Mouse (Mus musculus) embryo, embryonic 10 days (tissue): ENCODE data around the gene Taar7f.
"Not testable (repeated sequence)": the region's sequence is repeated elsewhere in the genome, so short reads cannot be mapped to it uniquely, and the experiment has no call there.

Source experiments
- DNase-seq: peaks from one replicate; pipeline ENCODE4 v3.0.0-alpha.2; 2015; ENCODE audit warnings: low spot score

Gene Taar7f

DNA sequence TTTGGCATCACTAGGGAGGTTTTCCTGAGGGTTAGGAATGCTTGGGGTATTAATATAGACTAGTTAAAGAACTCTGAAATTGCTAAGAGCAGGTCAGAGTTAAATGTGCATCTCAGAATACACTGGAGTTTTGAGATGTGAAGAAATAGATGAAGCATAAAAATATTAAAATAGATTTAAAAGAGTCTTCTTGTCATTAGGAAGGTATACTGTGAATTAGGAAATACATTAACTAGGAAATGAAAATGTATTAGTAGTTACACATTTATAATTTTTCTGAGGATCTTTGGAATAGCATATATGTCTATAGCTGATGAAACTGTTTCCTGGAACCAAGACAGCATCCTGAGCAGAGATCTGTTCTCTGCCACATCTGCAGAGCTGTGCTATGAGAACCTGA lies at the start of gene Taar7f:
Gene Taar7f (plus strand): TSS at position 301 of the 400 bp plus-strand sequence.
- DNase-seq, result no peak

DNA sequence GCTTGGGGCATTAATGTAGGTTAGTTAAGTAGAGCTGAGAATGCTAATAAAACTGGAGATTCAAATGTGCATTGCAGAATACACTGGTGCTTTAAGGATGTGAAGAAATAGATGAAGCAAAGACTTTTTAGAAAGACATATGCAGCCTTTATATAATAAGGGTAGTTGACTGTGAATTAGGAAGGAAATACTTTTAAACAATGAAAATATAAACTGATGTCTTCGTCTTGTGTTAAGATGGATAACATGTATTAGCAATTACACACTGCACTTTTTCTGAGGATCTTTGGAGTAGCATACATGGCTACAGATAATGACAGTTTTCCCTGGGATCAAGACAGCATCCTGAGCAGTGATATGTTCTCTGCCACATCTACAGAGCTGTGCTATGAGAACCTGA lies 49.7 kb upstream of the Taar7f start, which contains the start of gene Taar7b:
Gene Taar7b (plus strand): TSS at position 301 of the 400 bp plus-strand sequence.
- no peak for DNase-seq

DNA sequence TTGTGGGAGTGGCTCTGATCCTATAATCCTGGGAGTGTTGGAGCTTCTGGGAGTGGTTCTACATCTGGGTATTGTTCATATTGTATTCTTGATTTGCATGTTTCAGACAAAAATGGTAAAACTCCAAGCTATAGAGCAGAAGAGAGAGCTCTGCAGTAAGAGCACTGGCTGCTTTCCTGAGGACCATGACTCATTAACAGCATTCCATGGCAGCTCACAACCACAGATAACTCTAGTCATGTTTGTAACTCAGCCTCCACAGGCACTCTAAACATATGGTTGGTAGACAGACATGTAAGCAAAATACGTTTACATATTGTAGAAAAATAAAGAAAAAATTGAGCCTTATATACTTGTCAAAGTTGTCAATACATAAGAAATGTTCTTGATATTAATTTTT lies 42.9 kb upstream of the Taar7f start:
- no peak for DNase-seq

DNA sequence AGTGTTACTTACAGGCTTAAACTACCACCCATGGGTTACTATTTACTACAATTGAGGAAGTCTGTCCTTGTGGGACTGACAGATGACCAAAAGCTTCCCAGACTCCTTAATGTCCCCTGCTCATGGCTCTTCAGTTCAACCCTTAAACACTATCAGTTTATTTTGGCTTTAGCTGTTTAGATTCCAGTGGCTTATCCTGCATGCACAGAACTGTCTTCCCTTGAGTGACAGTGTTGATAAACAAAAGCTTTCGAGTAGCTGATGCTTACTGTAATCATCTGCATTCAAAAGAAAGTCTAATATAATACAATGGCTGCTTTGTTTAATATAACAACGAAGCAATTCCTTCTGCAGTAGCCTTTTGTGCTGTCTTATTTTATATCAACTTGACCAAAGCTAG lies 42.3 kb upstream of the Taar7f start:
- no peak for DNase-seq

DNA sequence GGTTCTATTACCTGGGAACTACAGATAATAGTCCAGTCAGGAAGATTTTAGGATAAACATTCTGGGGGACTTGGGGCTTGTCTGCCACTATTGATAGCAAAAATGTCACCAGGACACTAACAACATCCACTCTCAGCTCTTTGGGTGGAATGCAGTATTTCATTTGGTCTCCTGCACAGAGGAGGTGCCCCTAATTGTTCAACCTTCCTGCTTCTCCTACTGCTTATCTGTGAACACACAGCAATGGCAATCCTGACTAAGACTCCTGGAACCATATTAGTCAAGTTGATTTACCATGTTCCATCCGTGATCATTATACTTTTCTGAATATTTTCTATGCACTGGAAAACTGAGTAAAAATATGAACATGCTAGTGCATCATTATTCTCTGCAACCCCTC lies 41.2 kb upstream of the Taar7f start:
- no peak for DNase-seq

DNA sequence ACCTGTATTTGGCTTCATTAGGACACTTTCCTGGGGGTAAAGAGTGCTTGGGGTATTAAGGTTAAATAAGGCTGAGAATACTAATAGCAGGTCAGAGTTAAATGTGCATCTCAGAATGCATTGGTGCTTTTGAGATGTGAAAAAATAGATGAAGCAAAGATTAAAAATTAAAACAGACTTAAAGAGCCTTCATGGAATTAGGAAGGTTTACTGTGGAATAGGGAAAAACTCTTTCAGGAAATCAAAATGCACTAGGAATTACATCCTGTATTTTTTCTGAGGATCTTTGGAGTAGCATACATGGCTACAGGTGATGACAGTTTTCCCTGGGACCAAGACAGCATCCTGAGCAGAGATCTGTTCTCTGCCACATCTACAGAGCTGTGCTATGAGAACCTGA lies 22.4 kb upstream of the Taar7f start, which contains the start of gene Taar7d:
Gene Taar7d (plus strand): TSS at position 301 of the 400 bp plus-strand sequence.
- DNase-seq, result no peak

DNA sequence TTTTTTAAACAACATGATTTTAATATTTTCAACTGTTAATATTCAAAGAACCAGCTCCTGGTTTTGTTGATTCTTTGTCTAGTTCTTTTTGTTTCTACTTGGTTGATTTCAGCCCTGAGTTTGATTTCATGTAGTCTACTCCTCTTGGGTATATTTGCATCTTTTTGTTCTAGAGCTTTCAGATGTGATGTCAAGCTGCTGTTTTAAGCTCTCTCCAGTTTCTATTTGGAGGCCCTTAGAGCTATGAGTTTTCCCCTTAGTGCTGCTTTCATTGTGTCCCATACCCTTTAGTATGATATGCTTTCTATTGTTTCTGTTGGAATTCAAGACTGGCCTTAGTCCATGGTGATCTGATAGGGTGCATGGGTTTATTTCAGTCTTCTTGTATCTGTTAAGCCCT lies 18.0 kb upstream of the Taar7f start:
- no peak for DNase-seq

DNA sequence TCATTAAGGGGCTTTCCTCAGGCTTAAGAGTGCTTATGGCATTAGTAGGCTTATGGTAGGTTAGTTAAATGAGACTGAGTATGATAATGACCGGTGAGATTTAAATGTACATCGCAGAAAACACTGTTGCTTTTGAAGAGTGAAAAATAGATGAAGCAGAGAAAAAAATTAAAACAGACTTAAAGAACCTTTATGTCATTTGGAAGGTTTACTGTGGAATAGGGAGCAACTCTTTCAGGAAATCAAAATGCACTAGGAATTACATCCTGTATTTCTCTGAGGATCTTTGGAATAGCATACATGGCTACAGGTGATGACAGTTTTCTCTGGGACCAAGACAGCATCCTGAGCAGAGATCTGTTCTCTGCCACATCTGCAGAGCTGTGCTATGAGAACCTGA lies 12.0 kb upstream of the Taar7f start, which contains the start of gene Taar7e:
Gene Taar7e (plus strand): TSS at position 301 of the 400 bp plus-strand sequence.
- no peak for DNase-seq

DNA sequence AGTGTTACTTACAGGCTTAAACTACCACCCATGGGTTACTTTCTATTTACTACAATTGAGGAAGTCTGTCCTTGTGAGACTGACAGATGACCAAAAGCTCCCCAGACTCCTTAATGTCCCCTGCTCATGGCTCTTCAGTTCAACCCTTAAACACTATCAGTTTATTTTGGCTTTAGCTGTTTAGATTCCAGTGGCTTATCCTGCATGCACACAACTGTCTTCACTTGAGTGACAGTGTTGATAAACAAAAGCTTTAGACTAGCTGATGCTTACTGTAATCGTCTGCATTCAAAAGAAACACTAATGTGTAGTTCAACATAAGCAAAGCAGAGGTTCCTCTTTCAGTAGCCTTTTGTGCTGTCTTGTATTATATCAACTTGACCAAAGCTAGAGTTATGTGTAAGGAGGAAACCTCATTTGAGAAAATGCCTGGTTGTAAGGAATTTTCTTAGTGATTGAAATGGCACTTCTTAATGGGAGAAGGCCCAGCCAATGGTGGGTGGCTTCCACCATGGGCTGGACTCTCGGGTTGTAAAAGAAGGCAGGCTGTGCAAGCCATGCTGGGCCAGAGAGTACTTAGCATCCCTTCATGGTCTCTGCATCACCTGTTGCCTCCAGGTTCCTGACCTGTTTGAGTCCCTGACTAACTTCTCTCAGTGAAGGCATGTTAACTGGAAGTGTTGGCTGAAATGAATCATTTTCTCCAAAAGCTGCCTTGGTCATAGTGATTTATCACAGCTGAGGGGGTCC lies 9.0 kb upstream of the Taar7f start:
- no peak for DNase-seq

DNA sequence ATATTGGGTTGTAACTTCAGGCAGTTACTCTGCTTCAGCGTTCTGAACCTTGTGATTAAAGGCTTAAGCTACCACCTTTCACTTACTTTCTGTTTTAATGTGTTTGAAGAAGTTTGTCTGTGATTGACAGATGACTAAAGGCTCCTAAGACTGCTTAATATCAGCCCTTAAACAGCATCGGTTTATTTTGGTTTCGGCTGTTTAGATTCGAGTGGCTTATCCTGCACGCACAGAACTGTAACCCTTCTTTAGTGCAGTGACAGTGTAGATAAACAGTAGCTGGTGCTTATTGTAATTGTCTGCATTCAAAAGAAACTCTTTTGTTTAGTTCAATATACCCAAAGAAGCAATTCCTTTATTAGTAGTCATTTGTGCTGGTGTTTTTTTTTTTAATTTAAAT lies 2.7 kb downstream of the Taar7f start:
- DNase-seq, result no peak

DNA sequence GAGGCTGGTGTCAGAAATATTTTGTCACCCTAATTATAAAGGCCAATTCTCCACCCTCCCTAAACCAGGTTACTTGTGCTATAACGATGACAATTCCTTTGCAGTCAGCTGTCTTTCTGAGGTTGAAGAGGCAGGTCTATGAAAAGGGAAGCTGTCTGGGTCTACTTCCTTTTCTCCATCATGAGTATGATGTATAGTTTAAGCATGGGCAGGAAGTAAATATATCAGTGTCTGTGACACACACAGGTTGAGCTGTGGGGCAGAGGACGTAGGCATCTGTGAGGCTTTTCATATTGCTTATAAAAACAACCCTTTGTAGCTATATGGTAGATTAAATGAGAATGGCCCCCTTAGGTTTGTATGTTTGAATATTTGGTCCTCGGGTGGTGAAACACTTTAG lies 9.7 kb downstream of the Taar7f start:
- DNase-seq, result no peak

DNA sequence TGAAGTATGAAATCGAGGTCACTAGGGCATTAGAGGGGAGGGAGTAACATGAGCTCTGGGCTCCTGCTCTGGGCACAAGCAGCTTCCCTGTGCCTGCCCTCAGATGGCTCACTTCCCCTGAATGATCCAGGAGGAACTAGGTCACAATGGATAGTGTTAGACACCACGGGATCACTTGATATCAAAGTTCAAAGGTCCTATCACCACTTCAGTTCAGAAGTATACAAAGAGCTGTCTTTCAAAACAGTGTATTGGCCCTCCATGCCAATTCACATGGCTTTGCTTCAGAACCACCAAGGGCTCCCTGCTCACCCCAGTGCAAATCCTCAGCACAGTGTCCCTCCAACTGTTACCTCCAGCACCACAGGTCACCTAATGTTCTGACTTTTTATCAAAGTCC lies 25.4 kb downstream of the Taar7f start:
- DNase-seq, result not testable (repeated sequence)

DNA sequence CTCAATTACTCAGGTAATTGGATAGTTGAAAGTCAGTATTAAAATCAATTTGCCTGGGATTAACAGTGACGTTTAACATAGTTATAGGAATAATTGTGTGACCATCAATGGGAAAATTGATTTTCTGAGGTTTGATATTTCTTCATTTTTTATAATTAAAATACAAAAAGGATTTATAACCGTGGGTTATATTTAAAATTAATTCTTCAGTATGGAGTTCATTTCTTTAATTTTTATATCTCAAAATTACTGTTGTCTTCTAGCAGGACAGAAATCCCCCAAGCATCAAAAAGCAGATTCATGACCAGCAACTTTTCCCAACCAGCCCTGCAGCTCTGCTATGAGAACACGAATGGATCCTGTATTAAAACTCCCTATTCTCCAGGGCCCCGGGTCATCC lies 26.9 kb downstream of the Taar7f start, which contains the start of gene Taar8a:
Gene Taar8a (plus strand): TSS at position 301 of the 400 bp plus-strand sequence.
- not testable (repeated sequence) for DNase-seq

DNA sequence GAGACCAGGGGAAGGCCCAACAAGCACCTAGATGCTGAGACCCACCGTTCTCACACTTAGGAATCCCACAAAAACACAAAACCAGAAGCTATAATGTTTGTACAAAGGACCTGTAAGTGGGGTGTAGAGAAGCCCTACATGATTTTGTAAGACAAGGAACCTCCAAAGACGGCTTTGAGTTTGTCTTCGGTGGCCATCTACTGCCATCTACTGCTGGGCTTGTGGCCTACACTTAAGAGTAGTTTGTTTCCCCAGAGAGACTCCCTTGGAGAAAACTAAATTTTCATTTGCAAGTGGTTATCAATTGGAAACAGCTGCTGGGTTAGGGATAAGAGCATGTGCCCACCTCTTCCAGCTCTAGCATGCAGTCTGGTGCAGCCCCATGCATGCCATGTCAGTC lies 30.9 kb downstream of the Taar7f start:
- DNase-seq, result peak; percentile 64

DNA sequence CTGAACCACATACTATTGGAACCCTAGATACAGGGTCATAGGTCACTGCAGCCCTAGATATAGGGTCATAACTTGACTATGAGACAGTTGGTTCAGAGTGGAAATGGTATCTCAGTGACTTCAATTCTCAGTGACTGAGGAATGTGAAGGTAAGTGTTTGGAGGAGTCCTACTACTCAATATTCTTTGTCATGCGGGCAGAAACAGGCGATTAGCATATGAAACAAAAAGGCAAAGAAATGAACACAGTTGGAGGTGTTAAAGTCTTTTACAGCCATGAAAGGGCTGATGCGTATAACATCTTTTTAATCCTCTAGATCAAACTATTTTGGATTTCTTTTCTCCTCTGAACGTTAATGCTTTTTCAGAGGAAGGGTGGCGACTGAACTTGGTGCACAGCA lies 36.6 kb downstream of the Taar7f start:
- DNase-seq, result no peak

DNA sequence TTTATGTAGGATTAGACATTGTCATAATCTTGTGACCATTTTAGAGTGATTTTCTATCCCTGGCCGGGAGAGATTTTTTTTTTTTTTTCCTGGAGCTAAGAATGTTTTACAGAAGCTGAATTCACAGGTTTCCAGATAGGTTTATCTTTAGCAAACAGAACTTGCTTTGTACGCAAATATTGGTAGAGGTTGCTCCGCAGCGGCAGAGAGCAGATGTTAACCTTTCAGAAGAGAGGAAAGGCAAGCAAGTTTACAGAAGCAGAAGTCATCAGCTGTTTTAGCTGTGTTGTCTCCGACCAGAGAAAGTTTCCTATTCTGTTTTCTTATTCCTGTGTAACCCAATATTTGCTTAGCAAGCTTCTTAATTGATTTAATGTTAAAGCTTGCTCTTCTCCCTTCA lies 37.2 kb downstream of the Taar7f start:
- DNase-seq, result no peak

DNA sequence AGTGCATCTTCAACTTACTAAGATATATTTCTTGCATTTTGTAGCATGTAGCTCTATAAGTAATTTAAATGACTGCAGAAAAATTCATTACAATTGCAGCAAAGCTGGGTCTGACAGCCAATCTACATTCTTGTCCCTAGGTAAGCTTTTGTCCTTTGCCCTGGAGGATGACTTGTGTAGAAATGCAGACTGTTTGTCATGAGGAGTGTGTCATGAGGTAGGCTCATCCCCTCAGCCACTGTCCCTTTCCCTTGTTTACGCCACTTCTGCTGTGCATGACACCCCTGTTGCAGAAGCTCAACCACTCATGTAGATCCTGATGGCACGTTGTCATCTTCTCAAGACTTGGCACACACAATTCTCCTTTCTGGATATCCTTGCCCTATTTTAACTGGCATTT lies 37.9 kb downstream of the Taar7f start:
- no peak for DNase-seq

DNA sequence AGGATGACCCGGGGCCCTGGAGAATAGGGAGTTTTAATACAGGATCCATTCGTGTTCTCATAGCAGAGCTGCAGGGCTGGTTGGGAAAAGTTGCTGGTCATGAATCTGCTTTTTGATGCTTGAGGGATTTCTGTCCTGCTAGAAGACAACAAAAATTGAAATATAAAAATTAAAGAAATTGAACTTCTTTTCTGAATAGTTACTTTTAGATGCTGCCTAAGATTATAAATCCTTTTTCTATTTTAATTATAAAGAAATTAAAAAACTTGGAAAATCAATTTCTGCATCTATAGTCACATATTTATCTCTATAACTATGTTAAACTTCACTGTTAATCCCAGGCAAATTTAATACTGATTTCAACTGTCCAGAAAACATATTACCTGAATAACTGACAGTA lies 42.9 kb downstream of the Taar7f start, which contains the start of gene Taar8b:
Gene Taar8b (minus strand): TSS at position 101 of the 400 bp plus-strand sequence.
- DNase-seq, result no peak

DNA sequence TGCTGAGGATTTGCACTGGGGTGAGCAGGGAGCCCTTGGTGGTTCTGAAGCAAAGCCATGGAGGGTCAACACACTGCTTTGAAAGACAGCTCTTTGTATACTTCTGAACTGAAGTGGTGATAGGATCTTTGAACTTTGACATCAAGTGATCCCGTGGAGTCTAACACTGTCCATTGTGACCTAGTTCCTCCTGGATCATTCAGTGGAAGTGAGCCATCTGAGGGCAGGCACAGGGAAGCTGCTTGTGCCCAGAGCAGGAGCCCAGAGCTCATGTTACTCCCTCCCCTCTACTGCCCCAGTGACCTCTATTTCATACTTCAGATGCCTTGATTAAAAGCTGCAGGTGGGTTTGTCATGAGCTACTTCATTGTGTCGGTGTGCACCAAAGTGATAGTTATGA lies 47.7 kb downstream of the Taar7f start:
- DNase-seq, result not testable (repeated sequence)
